Mouse (Mus musculus): Measurements from ENCODE around the gene Akap13.

DNA sequence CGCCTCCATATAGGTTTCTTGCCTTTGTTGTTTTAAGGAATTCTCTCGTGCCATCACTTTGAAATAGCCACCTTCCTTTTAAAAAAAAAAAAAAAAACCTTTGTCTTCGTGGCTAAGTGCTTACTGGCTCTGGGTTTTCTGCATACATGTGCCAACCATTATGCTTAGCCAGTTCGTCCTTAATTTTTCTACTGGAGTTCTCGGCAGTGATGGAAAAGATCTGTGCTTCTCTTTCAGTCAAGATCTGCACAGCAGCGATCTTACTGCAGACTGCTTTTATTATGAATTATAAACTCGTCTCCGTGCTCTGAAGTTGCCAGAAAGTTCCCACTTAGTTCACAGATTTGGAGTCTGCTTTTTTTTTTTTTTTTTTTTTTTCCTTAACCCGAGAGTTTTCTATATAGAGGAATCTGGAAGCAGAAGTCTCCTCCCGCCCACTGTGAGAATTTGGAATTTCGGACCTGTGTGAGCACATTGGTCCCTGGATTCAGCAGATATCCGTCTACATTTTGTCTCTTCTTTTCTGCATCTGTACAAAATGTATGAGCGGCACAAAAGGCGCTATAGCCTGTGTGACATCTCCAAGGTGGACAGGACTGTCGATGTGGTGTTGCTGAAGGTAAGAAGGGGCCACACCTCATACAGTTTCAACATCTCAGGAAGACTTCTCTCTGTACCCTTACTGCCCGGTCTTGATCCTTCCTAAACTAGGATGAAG lies 187.7 kb downstream of the Akap13 start:
- TF ChIP-seq CTCF (IDR thresholded peaks at IDR 0.05), result no peak
- no peak for TF ChIP-seq POLR2A (IDR thresholded peaks at IDR 0.05; ENCODE audit: insufficient read depth, low read depth, low read length)

All from heart, adult 2 months (tissue).